Mouse (Mus musculus): Measurements from ENCODE around the gene Ggt5.
A peak's percentile ranks its signal among the peaks of the same experiment; 100 is the strongest.
"Not testable (repeated sequence)": the region's sequence is repeated elsewhere in the genome, so short reads cannot be mapped to it uniquely, and the experiment has no call there.

The Ggt5 gene

DNA sequence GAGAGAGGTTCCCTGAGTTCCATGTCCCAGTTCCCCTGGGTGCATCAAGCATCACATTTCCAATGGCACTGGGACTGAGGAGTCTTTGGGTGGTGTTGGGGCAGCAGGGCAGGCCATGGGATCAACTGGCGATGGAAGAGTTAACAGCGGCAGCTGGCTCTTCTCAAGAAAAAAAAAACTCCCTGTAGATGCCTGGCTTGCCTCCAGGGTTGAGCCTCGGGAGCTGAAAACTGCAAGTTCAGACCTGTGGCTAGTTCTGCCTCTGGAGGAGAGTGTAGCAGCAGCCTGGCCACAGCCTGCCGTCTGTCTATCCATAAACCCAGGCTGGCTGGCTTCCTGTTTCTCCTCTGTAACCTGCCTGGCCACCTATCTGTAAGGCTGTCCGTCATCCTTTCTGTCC is at the start of gene Ggt5:
TSS of gene Ggt5 (plus strand) at position 212 of the 400 bp plus-strand sequence.
- peak; percentile 74 for DNase-seq

GRCm38 (mm10) chr10:75547901-75548300 is 41.2 kb upstream of the Ggt5 start:
- no peak for DNase-seq

GRCm38 (mm10) chr10:75548486-75548885 is 40.7 kb upstream of the Ggt5 start:
- DNase-seq: no peak

GRCm38 (mm10) chr10:75549886-75550285 is 39.3 kb upstream of the Ggt5 start:
- DNase-seq: no peak

GRCm38 (mm10) chr10:75551175-75551574 is 38.0 kb upstream of the Ggt5 start:
- DNase-seq: peak; percentile 63

- DNase-seq: no peak
Measured at GRCm38 (mm10) chr10:75552106-75552505, 37.0 kb upstream of the Ggt5 start.

GRCm38 (mm10) chr10:75552701-75553450 is 36.3 kb upstream of the Ggt5 start:
- peak; percentile 46 for DNase-seq

DNA sequence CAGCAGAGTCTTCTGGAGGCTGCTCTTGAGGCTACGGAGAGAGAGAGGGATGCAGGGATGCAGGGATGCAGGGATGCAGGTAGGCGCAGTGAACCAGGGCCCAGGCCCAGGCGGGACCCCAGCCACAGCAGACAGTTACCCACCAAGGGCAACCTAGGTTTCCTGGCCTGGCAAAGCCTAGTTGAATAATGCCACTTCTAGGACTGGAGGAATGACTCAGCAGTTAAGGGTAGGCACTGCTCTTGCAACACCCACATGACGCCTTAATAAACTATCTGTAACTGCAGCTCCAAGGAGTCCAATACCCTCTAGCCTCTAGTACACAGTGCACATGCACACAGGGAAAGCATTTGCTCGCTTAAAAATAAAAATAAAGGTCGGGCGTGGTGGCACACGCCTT is 35.0 kb upstream of the Ggt5 start:
- DNase-seq: no peak

DNA sequence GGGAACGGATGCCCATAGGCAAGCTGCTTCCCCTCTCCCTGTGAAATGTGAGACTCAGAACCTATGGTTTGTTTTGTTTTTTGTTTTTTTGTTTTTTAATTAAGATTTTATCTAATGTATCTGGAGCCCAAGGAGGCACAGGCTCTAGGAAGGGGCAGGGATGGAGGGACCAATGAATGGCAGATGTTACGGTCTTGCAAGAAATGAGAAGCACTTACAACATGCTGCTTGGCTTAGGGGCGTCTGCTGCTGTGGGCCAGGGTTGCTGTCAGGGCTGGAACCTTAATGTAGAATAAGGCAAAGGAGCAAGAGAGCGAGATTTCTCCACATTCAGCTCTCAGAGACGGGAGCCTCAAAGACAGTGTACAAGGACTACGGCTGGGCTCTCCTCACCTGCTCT is 33.6 kb upstream of the Ggt5 start:
- DNase-seq: no peak

DNA sequence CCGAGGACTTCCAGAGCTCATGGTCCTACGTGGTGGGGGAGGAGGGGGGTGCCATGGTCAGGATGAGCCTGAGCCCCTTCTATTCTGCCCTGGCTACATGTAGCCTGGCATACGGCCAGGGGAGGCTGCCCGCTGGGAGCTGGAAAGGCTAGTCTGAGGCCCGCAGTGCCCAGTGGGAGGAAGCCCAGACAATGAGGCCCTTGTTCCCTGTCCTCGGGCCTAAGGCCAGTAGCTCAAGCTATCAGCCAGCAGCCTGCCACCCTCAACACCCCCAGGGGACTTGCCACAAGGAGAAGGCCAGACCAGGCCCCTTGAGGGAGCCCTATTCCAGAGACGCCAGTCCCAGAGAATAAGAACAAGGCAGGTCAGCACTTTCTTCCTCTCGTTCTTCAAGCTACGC is 33.1 kb upstream of the Ggt5 start:
- DNase-seq: no peak

DNA sequence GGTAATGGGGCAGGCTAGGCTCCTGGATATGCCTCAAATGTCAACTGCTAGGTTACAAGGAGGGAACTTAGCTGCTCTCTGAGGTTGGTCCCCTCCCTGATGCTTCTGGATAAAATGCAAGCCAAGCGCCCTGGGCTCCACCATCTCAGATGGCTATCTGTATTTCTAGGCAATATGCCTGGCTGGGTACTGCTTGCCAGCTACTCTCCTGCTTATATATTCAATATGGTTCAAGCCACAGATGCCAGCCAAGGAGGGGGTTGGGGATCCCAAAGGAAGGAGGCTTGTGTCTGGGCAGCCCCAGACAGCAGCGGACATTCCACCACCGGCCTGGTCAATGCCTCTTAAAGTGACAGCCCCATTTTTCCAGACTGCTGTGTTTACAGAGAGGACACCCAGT is 30.6 kb upstream of the Ggt5 start:
- no peak for DNase-seq

DNA sequence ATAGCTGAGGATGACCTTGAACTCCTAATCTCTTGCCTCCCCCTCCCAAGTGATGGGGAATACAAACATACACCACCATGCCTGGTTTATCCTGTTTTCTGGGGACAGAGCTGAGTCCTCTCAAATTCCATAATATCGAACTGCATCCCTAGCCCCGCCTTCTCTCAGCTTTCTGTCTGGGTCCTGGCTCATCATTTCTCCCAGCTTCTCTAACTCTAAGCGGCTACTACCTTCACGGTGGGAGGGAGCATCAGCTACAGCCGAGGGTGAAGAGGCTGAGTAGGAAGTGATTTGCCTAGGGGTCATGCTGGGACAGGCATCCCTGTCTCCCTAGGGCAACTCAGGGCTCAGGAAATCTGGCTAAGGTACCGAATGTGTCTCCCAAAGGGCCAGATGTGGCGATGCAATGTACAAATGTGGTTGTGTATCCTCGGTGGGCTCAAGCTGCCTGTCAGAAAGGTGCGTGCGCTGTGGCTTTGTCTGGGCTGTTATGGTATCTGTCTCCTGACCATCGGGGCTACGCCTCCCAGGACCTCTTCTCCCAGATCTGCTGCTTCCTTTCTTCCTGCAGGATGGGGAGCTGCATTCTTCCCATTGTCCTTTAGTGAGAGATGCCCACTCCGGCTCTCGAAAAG is 30.0 kb upstream of the Ggt5 start:
- DNase-seq: no peak

DNA sequence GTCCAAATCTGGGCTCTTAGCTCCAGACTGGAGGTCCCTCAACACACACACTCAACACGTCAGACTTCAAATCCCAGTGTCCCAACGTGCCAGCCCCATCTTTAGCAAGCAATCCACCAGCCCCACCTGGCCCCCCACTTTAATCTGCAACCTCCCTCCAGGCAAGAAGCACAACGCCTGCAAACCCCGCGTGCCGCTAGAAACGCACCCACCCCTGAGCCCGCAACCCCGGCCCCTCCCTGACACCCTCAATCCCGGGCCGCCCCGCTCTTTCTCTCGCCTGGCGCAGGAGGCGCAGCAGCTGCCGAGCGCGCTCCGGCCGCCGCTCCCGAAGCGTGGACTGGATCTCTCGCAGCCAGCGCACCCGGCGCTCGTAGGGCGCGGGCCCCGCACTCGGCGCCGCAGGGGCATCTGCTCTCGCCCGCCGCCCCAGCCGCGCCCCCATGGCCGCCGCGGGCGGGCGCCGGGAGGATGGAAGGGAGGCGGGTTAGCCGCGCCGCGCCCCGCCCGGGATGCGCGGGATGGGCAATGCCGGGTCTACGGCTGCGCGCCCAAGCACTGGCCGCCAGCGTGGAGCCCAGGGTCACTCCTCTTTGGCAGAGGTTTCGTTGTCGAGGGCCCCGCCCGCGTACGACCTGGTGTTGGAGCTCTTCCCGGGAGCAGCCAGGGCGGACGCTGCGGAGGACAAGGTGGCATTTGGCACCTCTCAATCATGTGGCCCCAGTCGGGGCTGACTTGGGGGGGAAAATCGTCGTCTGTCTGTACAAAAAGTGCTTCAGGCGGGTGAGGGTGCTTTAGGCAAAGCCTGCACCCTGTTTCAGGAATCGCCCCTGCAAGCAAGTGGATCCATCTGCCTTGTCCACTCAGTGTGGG is 29.2 kb upstream of the Ggt5 start, which contains the start of gene Lrrc75b:
TSS of gene Lrrc75b (minus strand) at position 655 of the 873 bp plus-strand sequence.
- DNase-seq: peak; percentile 52

- no peak for DNase-seq
Measured at GRCm38 (mm10) chr10:75560549-75560899, 28.6 kb upstream of the Ggt5 start.

GRCm38 (mm10) chr10:75561071-75561654 is 28.0 kb upstream of the Ggt5 start, which contains the start of gene Ggt1:
Gene Ggt1 (plus strand): TSS chr10:75561604.
- DNase-seq: no peak

GRCm38 (mm10) chr10:75562596-75562995 is 26.5 kb upstream of the Ggt5 start:
- DNase-seq: no peak

DNA sequence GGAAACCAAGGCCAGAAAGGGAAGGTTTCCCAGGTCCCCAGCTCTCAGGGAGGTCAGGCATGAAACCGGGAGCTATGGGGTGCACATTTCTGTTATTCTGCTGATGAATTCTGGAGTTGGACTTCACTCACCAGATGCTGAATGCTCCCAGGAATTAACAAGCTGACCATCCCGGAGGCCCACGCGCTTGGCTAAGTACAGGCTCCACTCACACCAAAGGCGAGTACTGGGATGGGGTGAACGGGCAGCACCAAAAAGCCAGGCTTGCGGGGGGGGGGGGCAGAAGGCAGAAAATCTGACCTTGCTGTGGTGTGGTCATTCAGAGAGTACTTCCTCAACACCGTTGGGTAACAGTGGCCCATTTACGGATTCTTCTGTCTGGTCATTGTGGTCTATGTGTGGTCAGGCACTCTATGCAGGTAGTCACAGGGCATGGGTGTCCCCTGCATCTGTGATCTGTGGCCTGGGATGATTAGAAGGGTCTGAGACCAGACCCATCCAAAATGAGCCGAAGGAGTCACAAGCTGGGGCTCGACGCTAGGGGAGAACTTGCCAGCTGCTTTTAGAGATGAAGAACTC is 24.4 kb upstream of the Ggt5 start:
- DNase-seq: no peak

DNA sequence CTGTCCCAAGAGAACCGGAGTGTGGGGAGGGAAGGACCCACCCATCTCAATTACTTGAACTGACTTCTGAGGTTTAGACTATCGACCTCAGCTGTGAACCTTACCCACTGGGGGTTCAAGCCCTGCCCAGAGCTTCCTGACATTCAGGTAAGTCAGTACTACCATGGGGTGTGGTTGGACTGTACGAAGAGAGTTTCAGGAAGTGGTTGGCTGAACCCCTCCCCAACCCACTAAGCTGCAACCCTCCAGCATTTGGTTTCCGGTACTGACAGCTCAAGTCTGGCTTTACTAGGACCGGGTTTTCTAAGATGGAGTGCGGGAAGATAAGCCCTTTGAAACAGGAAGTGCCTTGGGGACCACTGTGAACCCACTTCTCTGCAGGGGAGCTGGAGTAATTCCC is 23.7 kb upstream of the Ggt5 start:
- DNase-seq: no peak

DNA sequence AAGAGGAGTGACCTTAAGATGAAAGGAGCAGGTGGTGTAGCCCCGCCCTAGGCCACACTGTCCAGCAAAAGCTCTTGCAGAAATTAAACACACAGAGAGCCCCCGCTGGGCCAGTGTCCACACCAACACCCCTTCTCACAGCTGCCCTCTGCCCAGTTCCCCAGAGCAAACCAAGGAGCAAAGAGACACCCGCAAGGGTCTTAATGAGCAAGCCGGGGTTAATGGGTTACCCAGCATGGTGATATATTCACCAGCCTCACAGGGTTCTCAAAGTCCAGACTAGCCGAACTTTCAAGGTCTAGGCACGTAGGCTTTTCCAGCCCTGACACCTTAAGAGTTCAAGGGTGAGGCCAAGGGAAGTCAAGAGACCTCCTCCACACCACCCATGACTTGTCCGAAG is 23.2 kb upstream of the Ggt5 start:
- no peak for DNase-seq

DNA sequence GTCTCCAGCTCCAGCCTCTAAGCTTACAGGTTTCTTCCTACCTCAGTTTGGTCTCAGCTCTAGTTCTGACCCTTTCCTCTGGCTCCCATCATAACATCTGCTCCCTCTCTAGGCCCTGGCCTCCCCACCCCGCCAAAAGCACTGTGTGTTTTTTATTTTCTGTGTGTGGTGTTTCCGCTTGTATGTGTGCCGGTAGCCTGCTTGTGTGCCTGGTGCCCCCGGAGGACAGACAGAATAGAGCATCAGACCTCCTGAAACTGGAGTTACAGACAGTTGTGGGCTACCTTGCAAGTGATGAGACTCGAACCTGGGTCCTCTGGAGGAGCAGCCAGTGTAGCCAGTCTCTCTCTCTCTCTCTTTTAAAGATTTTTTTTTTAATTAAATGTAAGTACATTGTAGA is 22.8 kb upstream of the Ggt5 start:
- no peak for DNase-seq

- DNase-seq: not testable (repeated sequence)
Measured at GRCm38 (mm10) chr10:75566765-75567164, 22.4 kb upstream of the Ggt5 start.

- DNase-seq: no peak
Measured at GRCm38 (mm10) chr10:75568029-75568428, 21.1 kb upstream of the Ggt5 start.

- no peak for DNase-seq
Measured at GRCm38 (mm10) chr10:75568441-75568840, 20.7 kb upstream of the Ggt5 start.

All from lung, postnatal 10 days (tissue).